Mouse (Mus musculus): ENCODE results near the gene Eif3g. TPM values are rescaled to one million over a fixed set of nuclear protein-coding genes. Genes with fewer than 3 reads are reported as not detected.

Gene Eif3g
- polyA plus RNA-seq (2014; fragmentation: Illumina TruSeq; extraction: RNeasy Lipid Tissue Mini Kit (QIAGEN cat#74804); ENCODE audit: low read depth, low replicate concordance), result 22.3 TPM

DNA sequence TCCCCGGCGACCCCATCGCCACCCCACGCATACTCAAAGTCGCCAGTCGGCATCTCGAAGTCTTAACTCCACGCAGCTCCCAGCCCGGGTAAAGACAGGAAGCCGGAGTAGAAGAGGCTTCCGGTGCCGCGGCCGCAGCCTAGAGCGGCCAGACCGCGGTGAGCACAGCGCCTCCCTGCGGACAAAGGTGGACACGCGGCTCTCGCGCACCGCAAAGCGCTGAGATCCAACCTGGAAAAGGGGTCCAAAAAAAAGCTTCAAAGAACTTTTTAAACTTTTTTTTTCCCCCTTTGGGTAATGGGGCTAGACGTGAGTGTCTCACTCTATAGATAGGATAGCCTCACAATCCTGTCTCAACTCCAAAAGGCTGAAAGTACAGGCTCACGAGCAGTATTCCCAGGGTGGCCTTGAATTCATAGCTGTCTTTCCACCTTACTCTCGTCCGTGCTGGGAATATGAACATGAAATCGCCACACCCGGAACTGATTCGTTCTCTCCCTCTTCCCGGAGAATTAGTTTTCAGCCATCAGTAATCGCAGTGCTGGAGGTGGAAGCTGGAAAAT, at the start of gene Eif3g:
Gene Eif3g (minus strand): TSS at position 113 of the 563 bp plus-strand sequence.

DNA sequence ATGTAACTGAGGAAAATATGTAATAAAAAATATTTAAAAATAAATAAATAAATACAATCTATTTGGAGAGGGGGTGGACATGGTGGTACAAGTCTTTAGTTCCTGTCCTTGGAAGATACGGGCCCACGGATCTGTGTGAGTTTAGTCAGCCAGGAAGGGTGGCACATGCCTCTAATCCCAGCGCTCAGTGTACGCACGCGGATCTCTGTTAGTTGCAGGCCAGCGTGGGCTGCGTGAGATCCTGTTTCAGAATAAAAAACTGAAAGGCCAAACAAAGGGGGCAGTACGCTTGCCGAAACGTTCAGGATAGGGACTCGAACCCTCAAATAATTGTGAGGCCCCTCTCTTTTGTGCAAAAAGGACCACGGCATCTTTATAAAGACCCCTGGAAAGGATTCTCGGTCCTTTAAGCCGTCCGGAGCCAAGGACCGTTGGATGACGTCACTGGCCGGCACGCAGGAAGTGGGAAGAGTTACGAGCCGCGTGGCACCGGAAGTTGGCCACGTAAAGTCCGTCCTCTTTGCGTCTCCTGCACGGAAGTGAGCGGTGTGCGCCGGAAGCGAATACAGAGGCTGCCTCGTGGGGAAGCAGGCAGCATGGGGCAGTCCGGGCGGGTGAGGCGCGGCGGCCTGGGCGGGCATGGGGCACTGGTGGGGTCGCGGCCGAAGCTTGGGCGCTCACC, 10.6 kb downstream of the Eif3g start, which contains the start of gene Ppan:
Gene Ppan (plus strand): TSS at position 472 of the 682 bp plus-strand sequence.

DNA sequence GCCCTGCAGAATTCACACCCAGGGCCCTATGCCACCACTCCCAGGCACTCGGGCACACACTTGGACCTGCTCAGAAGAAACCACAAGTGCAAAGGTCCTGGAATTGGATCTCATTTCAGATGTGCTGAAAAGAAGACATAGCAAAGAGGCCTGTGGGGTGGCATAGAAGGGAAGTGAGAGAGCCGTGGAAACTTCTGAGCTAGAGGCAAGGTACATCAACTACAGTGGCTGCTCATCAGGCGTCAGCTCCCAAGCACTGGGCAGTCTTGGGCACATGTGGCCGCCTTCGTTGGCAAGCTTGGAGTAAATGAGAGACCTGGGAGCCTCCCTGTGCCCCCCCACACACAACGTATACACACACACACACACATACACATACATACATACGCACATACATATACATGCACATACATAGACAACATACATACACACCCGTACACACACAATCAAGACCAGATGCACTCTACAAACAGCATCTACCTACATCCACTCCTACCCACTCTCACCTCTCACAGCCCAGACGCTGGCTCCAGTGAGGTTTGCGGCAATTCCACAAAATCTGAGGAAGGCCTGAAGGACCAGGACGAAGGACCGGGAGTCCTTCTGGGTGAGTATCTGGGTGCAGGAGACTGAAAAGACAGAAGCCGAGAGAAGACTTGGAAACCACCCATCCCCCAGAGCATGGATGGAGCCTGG, 19.2 kb downstream of the Eif3g start, which contains the start of gene Angptl6:
Gene Angptl6 (minus strand): TSS at position 631 of the 696 bp plus-strand sequence.

DNA sequence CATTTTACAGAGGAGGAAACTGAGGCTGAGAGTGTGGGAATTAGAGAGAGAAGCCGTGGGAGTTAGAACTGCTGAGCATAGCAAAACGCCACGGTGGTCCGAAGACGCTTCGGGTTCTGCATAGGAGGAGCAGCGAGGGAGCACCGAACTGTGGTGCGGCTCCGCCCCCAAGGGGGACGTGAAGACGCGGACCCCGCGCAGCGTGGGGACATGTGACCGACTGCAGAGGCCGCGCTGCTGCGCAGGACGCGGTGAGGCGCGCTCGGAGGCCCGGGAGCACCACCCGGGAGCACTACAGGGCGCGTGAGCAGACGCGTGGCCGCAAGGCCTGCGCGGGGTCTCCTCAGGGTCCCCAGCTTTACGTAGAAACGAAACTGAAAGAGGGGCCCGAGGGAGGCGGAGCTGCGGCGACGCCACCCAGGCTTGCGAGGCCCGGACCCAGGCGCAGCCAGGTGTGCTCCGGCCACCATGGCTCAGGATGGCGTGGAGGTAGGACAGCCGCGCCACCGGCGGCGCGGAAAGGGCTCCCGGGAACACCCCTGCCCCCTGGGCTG, 29.9 kb downstream of the Eif3g start, which contains the start of gene A230050P20Rik:
Gene A230050P20Rik (plus strand): TSS at position 195 of the 554 bp plus-strand sequence.

Other genes starting within 250 kb of the Eif3g start
- 0.85 TPM for gene Pin1, start 246.5 kb downstream of the Eif3g start, polyA plus RNA-seq (2014; fragmentation: Illumina TruSeq; extraction: RNeasy Lipid Tissue Mini Kit (QIAGEN cat#74804); ENCODE audit: low read depth, low replicate concordance)
- gene Olfm2, start 152.3 kb downstream of the Eif3g start, polyA plus RNA-seq (2014; fragmentation: Illumina TruSeq; extraction: RNeasy Lipid Tissue Mini Kit (QIAGEN cat#74804); ENCODE audit: low read depth, low replicate concordance), result 0.40 TPM
- not detected for gene Col5a3, start 83.6 kb downstream of the Eif3g start, polyA plus RNA-seq (2014; fragmentation: Illumina TruSeq; extraction: RNeasy Lipid Tissue Mini Kit (QIAGEN cat#74804); ENCODE audit: low read depth, low replicate concordance)
- not detected for gene Rdh8, start 80.1 kb downstream of the Eif3g start, polyA plus RNA-seq (2014; fragmentation: Illumina TruSeq; extraction: RNeasy Lipid Tissue Mini Kit (QIAGEN cat#74804); ENCODE audit: low read depth, low replicate concordance)
- gene A230050P20Rik, start 30.0 kb downstream of the Eif3g start, polyA plus RNA-seq (2014; fragmentation: Illumina TruSeq; extraction: RNeasy Lipid Tissue Mini Kit (QIAGEN cat#74804); ENCODE audit: low read depth, low replicate concordance), result 2.0 TPM
- not detected for gene Angptl6, start 18.9 kb downstream of the Eif3g start, polyA plus RNA-seq (2014; fragmentation: Illumina TruSeq; extraction: RNeasy Lipid Tissue Mini Kit (QIAGEN cat#74804); ENCODE audit: low read depth, low replicate concordance)
- gene Ppan, start 10.4 kb downstream of the Eif3g start, polyA plus RNA-seq (2014; fragmentation: Illumina TruSeq; extraction: RNeasy Lipid Tissue Mini Kit (QIAGEN cat#74804); ENCODE audit: low read depth, low replicate concordance), result not detected
- 2.7 TPM for gene Dnmt1, start 61.3 kb upstream of the Eif3g start, polyA plus RNA-seq (2014; fragmentation: Illumina TruSeq; extraction: RNeasy Lipid Tissue Mini Kit (QIAGEN cat#74804); ENCODE audit: low read depth, low replicate concordance)
- gene S1pr2, start 78.2 kb upstream of the Eif3g start, polyA plus RNA-seq (2014; fragmentation: Illumina TruSeq; extraction: RNeasy Lipid Tissue Mini Kit (QIAGEN cat#74804); ENCODE audit: low read depth, low replicate concordance), result 0.24 TPM
- 0.40 TPM for gene Mrpl4, start 104.1 kb upstream of the Eif3g start, polyA plus RNA-seq (2014; fragmentation: Illumina TruSeq; extraction: RNeasy Lipid Tissue Mini Kit (QIAGEN cat#74804); ENCODE audit: low read depth, low replicate concordance)
- 5.3 TPM for gene Icam1, start 117.4 kb upstream of the Eif3g start, polyA plus RNA-seq (2014; fragmentation: Illumina TruSeq; extraction: RNeasy Lipid Tissue Mini Kit (QIAGEN cat#74804); ENCODE audit: low read depth, low replicate concordance)
- not detected for gene Icam4, start 130.8 kb upstream of the Eif3g start, polyA plus RNA-seq (2014; fragmentation: Illumina TruSeq; extraction: RNeasy Lipid Tissue Mini Kit (QIAGEN cat#74804); ENCODE audit: low read depth, low replicate concordance)
- gene Icam5, start 133.4 kb upstream of the Eif3g start, polyA plus RNA-seq (2014; fragmentation: Illumina TruSeq; extraction: RNeasy Lipid Tissue Mini Kit (QIAGEN cat#74804); ENCODE audit: low read depth, low replicate concordance), result not detected
- gene Zglp1, start 168.5 kb upstream of the Eif3g start, polyA plus RNA-seq (2014; fragmentation: Illumina TruSeq; extraction: RNeasy Lipid Tissue Mini Kit (QIAGEN cat#74804); ENCODE audit: low read depth, low replicate concordance), result not detected
- not detected for gene Gm49373, start 174.5 kb upstream of the Eif3g start, polyA plus RNA-seq (2014; fragmentation: Illumina TruSeq; extraction: RNeasy Lipid Tissue Mini Kit (QIAGEN cat#74804); ENCODE audit: low read depth, low replicate concordance)
- 0.69 TPM for gene Fdx1l, start 175.0 kb upstream of the Eif3g start, polyA plus RNA-seq (2014; fragmentation: Illumina TruSeq; extraction: RNeasy Lipid Tissue Mini Kit (QIAGEN cat#74804); ENCODE audit: low read depth, low replicate concordance)
- gene Gm38431, start 193.4 kb upstream of the Eif3g start, polyA plus RNA-seq (2014; fragmentation: Illumina TruSeq; extraction: RNeasy Lipid Tissue Mini Kit (QIAGEN cat#74804); ENCODE audit: low read depth, low replicate concordance), result 0.73 TPM
- gene Raver1, start 193.4 kb upstream of the Eif3g start, polyA plus RNA-seq (2014; fragmentation: Illumina TruSeq; extraction: RNeasy Lipid Tissue Mini Kit (QIAGEN cat#74804); ENCODE audit: low read depth, low replicate concordance), result 4.5 TPM
- 2.0 TPM for gene Tyk2, start 232.6 kb upstream of the Eif3g start, polyA plus RNA-seq (2014; fragmentation: Illumina TruSeq; extraction: RNeasy Lipid Tissue Mini Kit (QIAGEN cat#74804); ENCODE audit: low read depth, low replicate concordance)